Mouse (Mus musculus) spleen, postnatal 4 days (tissue): Measurements from ENCODE around the gene 4931422A03Rik.
"Not testable (repeated sequence)": the region's sequence is repeated elsewhere in the genome, so short reads cannot be mapped to it uniquely, and the experiment has no call there.

Source experiments
- DNase-seq, 2 experiments: peaks; one replicate each; pipeline ENCODE4 v3.0.0; 2022; ENCODE audit warnings: low spot score in 2 of 2

The 4931422A03Rik gene

DNA sequence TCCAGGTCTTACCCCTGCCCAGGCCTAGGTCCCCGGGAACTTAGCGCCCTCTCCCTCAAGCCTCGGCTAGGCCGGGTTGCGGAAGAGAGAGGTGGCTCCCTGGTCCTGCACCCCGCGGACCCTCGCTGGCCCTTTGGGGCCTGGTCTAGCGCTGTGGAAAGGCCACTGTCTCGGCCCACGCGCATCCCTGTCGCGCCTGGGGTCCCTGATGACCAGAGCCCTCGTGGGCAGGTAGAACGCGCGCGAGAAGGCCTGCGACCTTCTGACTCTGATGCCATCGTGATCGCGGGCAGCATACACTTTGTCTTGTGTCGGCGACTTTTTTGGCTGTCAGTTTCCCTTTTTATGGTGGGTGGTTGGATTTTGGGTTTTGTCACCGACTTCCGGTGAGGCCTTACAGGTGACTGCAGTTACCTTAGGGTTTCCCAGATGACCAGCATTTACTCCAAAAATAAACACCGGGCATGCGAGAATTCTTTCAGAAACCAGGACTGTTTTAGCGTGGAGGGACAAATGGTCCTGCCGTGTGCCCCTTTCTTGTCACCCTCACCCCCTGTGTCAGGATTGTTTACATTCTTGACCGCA is at the start of gene 4931422A03Rik:
4931422A03Rik (minus strand) TSS at position 223 of the 585 bp plus-strand sequence.
- DNase-seq: peak in 1 of 2 experiments; percentile 65

DNA sequence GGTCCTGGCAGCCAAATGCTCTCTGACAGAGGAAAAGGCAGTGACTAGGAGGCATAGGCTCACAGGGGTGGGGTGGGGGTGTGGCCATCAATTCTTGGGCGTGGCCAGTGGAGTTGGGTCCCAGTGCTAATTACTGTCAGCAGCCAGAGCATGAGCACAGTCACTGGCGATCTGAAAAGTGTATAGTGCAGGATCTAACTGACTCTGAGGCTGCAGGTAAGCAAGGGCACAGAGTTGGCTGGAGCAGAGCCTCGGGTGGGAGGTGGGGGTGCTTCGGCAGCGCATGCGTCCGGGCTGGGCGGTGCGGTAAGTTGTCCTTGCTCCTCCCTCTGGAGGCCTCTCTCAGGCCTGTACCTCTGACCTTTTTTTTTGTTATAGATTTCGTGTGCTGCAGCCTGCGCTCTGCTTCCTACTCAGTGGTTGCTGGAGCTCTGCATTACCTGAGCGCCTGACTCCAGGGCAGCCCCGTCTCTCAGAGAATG is 41.6 kb upstream of the 4931422A03Rik start, which contains the start of gene Cd59b:
Cd59b (plus strand) TSS at position 146 of the 482 bp plus-strand sequence.
- DNase-seq: peak; percentile 85 to 87

DNA sequence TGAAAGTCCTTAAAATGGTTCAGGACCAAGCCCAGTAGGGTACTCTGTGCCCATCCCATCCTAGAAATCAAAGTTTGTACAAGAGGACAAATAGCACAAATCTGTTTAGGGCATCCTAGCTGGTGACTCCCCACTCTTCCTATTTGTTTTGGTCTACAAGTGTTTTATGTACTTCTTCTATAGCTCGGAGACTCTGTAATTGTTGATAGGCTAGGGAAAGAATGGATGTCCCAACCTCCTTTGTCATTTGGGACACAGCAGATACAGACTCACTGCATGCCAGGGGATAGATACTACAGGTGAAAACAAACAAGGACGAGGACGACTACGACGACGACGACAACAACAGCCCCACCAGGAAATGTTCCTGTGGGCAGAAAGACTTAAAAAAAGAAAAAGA is 40.3 kb upstream of the 4931422A03Rik start, which contains the start of gene Gm10799:
Gm10799 (minus strand) TSS at position 101 of the 400 bp plus-strand sequence.
- not testable (repeated sequence) for DNase-seq

DNA sequence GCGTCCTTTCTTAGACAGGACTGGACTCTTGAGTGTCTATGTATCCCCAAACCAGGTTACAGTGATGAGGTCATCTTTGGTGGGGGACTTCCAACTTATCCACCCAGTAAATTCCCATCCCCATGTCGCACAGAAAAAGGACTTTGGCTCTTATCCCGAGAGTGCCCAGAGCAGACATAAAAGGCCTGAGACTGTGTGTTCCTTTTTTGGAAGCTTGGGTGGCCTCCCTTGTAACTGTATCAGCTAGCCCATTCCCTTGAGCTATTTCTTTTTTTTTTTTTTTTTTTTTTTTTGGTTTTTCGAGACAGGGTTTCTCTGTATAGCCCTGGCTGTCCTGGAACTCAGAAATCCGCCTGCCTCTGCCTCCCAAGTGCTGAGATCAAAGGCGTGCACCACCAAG is 37.4 kb upstream of the 4931422A03Rik start, which contains the start of gene Gm10912:
Gm10912 (plus strand) TSS at position 301 of the 400 bp plus-strand sequence.
- not testable (repeated sequence) for DNase-seq

DNA sequence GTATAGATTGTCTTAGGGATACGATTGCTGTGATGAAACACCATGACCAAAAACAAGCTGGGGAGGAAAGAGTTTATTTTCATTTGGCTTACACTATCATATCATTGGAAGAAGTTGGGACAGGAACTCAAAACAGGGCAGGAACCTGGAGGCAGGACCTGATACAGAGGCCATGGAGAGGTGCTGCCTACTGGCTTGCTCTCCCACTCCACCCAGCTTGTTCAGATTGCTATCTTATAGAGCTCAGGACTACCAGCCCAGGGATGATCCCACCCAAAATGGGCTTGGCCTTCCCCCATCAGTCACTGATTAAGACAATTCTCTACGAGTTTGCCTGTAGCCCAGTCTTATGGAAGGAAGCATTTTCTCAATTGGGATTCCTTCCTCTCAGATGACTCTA is 36.0 kb upstream of the 4931422A03Rik start:
- DNase-seq: no peak

DNA sequence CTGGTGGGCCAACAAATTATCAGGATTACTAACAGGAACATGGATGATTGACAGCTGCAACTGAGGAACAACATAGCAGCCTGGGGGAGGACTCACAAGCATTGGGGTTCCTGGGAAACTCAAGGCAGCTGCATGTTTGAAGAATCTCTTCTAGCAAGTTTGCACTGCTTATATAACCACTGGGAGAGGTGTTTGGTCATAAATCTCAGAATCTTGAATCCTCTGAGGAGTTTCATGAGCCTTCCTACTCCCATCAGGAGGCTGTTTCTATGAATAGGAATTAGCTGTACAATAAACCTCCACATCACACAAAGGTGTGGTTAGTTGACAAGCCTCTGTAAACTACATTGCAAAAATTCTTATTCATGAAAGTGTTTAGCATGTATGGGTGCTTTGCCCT is 34.5 kb upstream of the 4931422A03Rik start:
- no peak for DNase-seq

DNA sequence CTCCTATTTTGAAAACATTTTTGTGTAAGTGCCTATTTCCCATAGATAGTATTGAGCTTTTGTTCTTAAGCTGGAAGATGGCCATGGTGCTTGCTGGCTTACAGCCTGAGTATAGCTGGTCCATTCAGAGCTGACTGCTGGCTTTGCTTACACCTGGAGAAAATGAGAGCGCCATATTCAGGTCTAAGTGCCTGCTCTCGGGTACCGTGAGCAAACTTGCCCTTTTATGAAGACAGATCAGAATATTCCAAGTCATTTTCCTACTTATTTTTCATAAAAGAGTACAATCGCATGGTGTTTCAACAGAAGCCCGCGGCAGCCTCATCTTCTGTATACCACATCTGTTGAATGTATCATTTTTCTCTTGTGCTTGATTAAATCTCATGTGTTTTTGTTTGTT is 32.8 kb upstream of the 4931422A03Rik start:
- no peak for DNase-seq

DNA sequence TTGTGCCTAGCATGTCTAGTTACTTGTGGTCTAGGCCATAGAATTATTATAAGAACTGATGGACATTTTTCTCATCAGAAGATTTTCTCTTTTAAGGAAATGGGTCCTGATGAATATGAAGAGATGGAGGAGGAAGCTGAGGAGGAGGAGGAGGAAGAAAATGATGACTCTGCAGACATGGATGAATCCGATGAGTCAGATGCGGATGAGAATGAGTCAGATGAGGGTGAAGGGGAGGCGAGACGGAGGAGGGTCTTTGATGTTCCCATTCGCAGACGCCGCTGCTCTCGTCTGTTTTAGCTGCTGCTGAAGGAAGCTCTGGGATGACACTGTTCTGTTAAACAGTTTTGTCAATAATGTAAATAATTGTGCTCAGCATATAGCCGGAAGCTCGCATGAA is 31.6 kb upstream of the 4931422A03Rik start:
- no peak for DNase-seq

DNA sequence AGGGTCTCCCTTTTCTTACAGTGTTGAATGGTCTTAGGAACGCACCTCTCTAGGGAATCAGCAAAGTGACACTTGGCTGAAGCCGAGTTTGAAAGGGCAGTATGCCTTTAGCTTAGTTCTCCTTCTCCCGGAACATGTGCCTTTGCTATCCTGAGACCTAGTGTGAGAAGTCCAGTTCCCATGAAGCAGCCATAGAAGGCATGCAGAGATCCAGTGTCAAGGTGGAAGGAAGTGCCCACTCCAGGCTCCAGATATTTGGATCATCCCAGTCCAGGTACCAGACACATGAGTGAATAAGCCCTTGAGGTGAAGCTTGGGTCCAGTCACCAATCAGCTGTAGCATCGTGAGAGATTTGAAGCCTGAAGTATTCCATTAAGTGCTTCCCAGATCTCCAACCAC is 30.8 kb upstream of the 4931422A03Rik start:
- DNase-seq: no peak

DNA sequence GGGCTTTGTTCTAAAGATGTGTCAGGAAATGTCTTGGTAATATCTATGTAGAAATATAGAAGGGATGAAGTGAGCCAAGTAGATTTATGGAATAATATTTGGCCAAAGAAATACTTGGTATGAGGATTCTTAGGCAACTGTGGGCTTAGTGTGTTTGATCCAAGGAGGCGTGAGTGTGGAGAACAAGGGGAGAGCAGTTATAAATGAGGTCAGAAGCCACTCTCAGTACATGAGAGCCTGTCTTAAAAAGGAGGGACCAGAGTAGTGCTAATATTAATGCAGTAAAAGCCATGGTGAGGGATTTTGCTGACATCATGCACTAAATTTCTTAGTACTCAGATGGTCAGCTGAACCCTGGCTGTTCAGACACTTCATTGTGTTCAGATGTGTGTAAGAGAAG is 30.2 kb upstream of the 4931422A03Rik start:
- no peak for DNase-seq

DNA sequence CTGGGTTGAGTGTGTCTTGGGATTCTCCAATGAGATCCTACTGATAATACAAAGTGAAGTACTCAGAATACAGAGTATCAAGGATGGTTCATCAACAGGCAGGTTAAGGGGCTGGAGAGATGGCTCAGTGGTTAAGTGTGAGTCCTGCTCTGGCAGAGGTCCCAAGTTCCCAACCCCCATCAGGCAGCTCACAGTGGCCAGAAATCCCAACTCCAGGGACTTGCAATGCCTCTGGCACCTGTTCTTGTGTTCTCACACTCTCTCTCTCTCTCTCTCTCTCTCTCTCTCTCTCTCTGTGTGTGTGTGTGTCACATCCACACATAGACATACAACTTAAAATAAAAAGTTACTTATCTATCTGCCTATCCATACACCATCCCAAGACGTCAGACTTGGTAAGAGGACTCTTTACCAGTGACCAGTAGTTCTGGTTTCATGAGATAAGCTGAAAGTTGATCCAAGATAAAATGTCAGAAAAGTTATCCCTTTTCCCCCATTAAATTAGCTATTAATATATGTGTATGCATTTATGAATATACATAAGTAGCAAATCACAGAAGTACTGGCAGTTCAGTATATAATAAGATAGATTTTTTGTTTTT is 16.4 kb upstream of the 4931422A03Rik start:
- peak in 1 of 2 experiments; percentile 41 for DNase-seq

DNA sequence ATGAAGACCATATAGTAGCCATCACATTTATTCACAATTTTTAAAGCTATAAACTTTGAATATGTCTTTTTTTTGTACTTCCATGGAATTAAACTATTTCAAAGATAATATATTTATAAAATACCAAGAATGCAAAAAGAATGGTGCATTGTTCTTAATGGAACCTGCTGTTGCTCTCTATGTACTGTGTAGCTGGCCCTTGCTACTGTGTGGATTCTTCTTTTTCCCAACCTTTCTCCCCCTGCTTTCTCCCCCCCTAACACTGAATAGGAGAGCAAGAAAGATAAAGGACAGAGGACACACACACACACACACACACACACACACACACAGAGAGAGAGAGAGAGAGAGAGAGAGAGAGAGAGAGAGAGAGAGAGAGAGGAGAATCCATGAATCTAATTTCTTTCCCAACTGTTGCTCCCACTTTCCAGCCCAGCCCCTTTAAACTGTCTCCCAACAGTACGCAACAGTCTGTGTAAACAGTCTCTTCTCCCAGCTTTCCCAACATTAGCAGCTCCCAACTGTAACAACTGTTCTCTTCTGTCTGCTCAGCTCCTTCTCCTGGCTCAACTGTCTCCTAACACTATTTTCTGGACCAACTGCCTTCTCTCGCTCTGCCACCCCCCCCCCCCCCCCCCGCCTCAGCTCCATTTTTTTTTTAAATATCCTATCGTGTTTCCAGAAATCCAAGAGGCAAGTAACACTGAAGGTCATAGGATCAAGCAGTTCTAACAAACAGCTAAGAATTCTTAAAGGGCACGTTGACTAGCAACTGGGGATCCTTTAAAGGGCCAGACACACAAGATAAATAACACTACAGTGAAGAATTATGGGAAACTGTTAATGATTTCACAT is 15.7 kb upstream of the 4931422A03Rik start:
- no peak for DNase-seq

DNA sequence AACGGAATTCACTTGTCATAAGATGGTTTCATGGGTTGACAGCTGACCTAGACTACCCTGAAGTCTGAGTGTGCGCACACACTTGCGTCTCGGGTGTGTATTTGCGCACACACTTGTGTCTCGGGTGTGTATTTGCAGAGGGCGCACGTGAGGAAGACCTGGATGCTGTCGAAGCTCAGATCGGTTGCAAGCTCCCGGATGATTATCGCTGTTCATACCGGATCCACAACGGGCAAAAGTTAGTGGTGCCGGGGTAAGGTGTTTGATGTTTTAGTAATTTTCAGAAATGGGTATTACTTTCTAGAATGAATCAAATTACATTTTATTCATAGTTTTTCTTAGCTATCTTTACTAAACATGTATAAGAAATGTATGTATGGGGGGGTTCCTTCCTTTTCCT is 14.6 kb upstream of the 4931422A03Rik start:
- DNase-seq: no peak

DNA sequence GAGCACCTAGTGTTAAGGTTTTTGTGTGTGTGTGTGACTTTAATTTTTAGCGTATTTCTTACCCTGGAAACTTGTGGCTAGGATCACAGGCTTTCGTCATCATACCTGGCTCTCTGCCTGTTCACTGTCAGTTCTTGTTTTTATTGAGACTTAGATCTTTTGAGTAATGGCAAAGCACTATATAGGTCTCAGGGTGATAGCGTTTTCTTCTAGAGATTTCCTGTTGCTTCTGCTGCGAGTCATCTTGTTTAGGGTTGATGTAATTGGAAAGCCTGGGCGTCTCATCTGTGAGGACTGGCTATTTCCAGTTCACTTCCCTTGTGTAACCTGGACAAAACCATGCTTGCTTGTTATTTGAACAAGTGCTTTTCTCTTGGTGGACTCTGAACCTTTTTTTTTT is 13.5 kb upstream of the 4931422A03Rik start:
- DNase-seq: no peak

DNA sequence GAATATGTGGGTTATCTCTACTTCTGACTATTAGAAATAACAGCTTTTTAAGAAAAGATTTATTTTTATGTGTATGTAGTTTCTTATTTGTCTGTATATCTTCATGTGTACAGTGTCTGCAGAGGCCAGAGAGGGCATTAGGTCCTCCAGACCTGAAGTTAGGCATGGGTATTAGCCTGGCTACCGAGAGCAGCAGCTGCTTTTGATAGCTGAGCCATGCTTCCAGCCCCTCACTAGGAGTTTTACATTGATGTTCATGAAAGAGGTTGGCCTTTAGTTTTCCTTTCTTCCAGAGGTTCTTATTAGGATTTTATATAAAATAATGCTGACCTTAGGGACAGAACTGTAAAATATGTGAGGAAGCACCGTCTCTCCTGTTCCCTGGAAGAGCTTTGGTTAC is 10.1 kb upstream of the 4931422A03Rik start:
- DNase-seq: no peak

DNA sequence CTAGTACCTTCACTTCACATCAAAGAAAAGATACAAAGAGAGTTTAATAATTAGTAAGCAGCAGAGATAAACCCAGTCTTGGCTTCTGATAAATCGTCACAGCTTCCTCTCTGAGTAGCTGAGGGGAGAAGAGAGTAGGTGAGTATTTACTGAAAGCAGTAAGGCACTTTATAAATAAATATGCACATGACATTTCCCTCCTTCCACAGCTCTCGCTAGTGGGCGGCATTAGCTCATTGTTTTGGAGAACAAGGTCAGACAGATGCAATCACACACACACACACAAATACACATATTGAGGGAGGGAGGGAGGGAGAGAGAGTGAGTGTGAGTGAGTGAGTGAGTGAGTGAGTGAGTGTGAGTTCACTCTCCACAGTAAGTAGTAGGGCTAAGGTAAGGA is 8.2 kb upstream of the 4931422A03Rik start:
- DNase-seq: no peak

DNA sequence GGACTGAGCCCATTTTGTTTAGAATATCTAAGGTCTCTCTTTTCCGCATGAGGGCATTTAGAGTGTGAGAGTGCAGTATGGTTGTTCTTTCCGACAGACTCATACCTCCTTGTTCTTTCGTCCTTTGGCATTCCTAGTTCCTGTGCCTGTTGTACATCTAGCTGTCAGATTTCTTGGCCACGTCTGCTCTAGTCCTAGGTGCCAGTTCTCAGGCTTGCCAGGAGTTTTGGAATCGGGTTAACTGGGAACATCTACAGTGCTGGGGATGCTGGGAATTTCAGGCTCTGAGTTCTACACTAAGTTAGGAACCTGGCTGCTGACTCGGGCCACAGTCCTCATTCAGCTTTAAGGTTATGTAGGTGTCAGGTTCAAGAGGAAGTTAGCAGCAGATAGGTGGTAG is 7.4 kb upstream of the 4931422A03Rik start:
- no peak for DNase-seq

DNA sequence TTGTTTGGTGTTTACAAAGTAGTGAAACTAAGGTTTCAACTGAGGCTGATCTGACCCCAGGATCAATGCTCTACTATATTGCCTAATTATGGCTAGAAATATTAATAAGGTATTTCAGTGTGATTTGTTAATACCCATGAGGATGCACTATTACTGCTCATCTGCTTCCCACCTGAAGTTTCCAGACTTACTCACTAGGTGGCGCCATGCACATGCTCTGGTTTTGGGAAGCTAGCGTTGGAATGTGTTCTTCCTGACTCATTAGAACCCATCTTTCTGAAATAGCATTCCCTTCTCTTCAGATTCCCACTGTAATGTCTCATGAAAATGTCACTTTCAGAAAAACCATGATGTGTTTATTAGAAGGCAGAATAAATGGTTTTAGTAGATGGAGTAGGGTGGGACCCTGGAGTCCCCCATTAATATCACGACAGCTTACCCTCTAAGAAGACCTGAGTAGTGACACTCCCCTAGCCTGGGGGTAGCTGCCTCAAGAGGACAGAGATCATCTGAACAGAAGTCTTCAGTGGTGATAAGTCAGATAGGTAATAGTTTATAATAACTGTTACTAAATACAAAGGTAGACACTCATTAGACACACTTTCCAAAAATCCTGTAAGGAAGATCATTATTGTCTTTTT is 6.8 kb upstream of the 4931422A03Rik start:
- DNase-seq: peak; percentile 72 to 81

DNA sequence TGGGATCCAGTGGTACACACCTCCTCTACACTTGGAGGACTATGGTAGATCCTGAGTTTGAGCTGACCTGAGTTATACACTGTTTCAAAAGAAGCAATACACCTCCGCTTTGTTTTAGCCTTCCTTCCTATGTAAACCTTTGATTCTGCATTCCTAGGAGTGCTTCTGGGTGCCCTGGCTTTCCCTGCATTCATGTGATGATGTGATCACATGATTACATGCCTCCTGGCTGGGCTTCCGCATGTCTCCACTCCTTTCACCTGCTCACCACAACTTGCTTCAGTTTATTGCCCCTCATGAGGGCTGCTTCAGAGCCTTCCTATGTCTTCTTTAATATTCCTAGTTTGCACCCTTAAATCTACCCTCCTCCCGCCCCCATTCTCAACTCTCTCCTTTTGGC is 3.9 kb upstream of the 4931422A03Rik start:
- no peak for DNase-seq

DNA sequence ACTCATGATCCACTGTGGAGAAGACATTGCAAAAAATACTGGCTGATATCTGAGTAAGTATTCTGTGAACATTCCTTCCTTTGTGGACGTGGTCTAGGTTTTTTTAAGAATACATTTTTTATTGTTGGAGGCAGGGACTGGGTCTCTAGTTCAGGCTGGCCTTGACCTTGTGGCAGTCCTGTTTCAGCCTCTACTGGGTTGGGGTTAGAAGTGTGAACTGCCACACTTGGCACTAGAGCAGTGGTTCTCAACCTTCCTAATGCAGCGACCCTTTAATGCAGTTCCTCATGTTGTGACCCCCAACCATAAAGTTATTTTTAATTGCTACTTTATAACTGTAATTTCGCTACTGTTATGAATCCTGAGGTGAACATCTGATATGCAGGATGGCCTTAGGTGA is 2.2 kb upstream of the 4931422A03Rik start:
- DNase-seq: no peak

DNA sequence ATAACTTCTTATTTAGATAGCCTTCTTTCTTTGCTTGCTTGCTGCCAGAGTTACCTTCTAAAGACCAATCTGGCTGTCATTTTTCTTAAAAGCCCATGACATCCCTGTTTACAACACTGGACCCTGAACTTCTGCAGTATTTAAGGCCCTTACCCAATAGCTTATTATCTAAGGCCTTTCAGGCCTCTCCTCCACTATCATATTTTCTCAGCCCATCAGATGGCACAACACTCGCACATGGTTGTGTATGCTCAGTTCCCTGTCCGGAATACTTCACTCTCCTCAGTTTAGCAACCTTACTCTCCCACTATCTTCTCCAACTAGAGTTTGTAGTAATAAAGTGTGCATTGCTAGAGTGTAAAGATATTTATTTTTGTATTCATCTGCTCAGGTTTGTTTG is 913 bp upstream of the 4931422A03Rik start:
- no peak for DNase-seq
